Mouse (Mus musculus) heart, postnatal 36 days (tissue): ENCODE data around the gene H2-Ab1. TPM values are rescaled to one million over a fixed set of nuclear protein-coding genes. Genes with fewer than 3 reads are reported as not detected.
A peak's percentile ranks its signal among the peaks of the same experiment; 100 is the strongest.
"Not testable (repeated sequence)": the region's sequence is repeated elsewhere in the genome, so short reads cannot be mapped to it uniquely, and the experiment has no call there.

Experiments used
- DNase-seq, 2 experiments: peaks; one replicate each; pipeline ENCODE4 v3.0.0; 2021 to 2022
- intact Hi-C: fragments of 180-260 bp; cut with DNase I; formaldehyde crosslinking; loops from one replicate; pipeline ENCODE4 v1.15.1; 2025
- total RNA-seq, 2 experiments: library from RNA; stranded (reverse); gene quantifications; 2 replicates each; pipeline ENCODE4 v1.2.3; 2021

The H2-Ab1 gene
- total RNA-seq, 2 experiments from 2014 or later = 14.8 to 32.7 TPM

GRCm38 (mm10) chr17:34305380-34306030 is 48.0 kb downstream of the H2-Ab1 start, which contains the start of gene H2-Eb1:
H2-Eb1 (plus strand) TSS chr17:34305867.
- intact Hi-C loops = no loop called here
- peak; percentile 77 to 81 for DNase-seq

- intact Hi-C loops = no loop called here
- no peak for DNase-seq
Observed at GRCm38 (mm10) chr17:34306407-34306806, 48.9 kb downstream of the H2-Ab1 start.

- DNase-seq = no peak
- intact Hi-C loops = no loop called here
Observed at GRCm38 (mm10) chr17:34307216-34307615, 49.7 kb downstream of the H2-Ab1 start.

- DNase-seq = no peak
- intact Hi-C loops = no loop called here
Observed at GRCm38 (mm10) chr17:34308161-34308560, 50.7 kb downstream of the H2-Ab1 start.

- intact Hi-C loops = no loop called here
- DNase-seq = no peak
Observed at GRCm38 (mm10) chr17:34309225-34309624, 51.7 kb downstream of the H2-Ab1 start.

GRCm38 (mm10) chr17:34309683-34310385 is 52.3 kb downstream of the H2-Ab1 start:
- intact Hi-C loops = loop anchor here (5.0 kb wide), 1 partner anchor 138 kb away; no protein-coding TSS in a partner anchor
- DNase-seq = peak; percentile 68 to 70

GRCm38 (mm10) chr17:34310526-34310925 is 53.0 kb downstream of the H2-Ab1 start:
- not testable (repeated sequence) for DNase-seq
- intact Hi-C loops = loop anchor here (5.0 kb wide), 1 partner anchor 138 kb away; no protein-coding TSS in a partner anchor

GRCm38 (mm10) chr17:34312185-34312584 is 54.7 kb downstream of the H2-Ab1 start:
- no peak for DNase-seq
- intact Hi-C loops = loop anchor here (5.0 kb wide), 1 partner anchor 140 kb away; no protein-coding TSS in a partner anchor

GRCm38 (mm10) chr17:34313393-34313792 is 55.9 kb downstream of the H2-Ab1 start:
- intact Hi-C loops = loop anchor here (1.0 to 5.0 kb wide), 2 partner anchors 63 to 141 kb away; no protein-coding TSS in a partner anchor

GRCm38 (mm10) chr17:34314286-34314685 is 56.8 kb downstream of the H2-Ab1 start:
- no peak for DNase-seq
- intact Hi-C loops = loop anchor here (5.0 kb wide), 1 partner anchor 142 kb away; no protein-coding TSS in a partner anchor

More at GRCm38 (mm10) chr17:34313393-34313792, 55.9 kb downstream of the H2-Ab1 start:
- peak; percentile 75 to 82 for DNase-seq

- intact Hi-C loops = no loop called here
- DNase-seq = no peak
Observed at GRCm38 (mm10) chr17:34315512-34315911, 58.0 kb downstream of the H2-Ab1 start.

- no peak for DNase-seq
- intact Hi-C loops = no loop called here
Observed at GRCm38 (mm10) chr17:34316697-34317096, 59.2 kb downstream of the H2-Ab1 start.

GRCm38 (mm10) chr17:34317275-34317674 is 59.8 kb downstream of the H2-Ab1 start:
- intact Hi-C loops = no loop called here
- no peak for DNase-seq

Other genes starting within 250 kb of the H2-Ab1 start
- gene Ring1, start 233.0 kb upstream of the H2-Ab1 start, total RNA-seq = 10 to 100 TPM; 14.0 to 15.1 TPM
- 100 to 1,000 TPM; 107 to 121 TPM for gene H2-Ke6, start 229.6 kb upstream of the H2-Ab1 start, total RNA-seq
- 10 to 100 TPM; 56.9 to 60.7 TPM for gene Slc39a7, start 226.0 kb upstream of the H2-Ab1 start, total RNA-seq
- 10 to 100 TPM; 39.8 to 41.8 TPM for gene Rxrb, start 225.9 kb upstream of the H2-Ab1 start, total RNA-seq
- 1 to 10 TPM in 1 of 2 experiments, under 1 TPM in 1; 0.98 to 1.9 TPM for gene Col11a2, start 218.3 kb upstream of the H2-Ab1 start, total RNA-seq
- gene H2-Oa, start 165.3 kb upstream of the H2-Ab1 start, total RNA-seq = not detected
- 1 to 10 TPM; 4.0 to 6.5 TPM for gene H2-DMa, start 138.1 kb upstream of the H2-Ab1 start, total RNA-seq
- 10 to 100 TPM; 80.5 to 87.0 TPM for gene Brd2, start 135.1 kb upstream of the H2-Ab1 start, total RNA-seq
- 1 to 10 TPM; 1.3 to 1.7 TPM for gene H2-DMb2, start 114.4 kb upstream of the H2-Ab1 start, total RNA-seq
- gene H2-DMb1, start 104.6 kb upstream of the H2-Ab1 start, total RNA-seq = 1 to 10 TPM; 1.5 to 2.9 TPM
- gene Tap1, start 70.1 kb upstream of the H2-Ab1 start, total RNA-seq = 1 to 10 TPM; 4.1 to 7.0 TPM
- 10 to 100 TPM in 1 of 2 experiments, 1 to 10 TPM in 1; 7.5 to 10.6 TPM for gene Psmb9, start 69.9 kb upstream of the H2-Ab1 start, total RNA-seq
- 10 to 100 TPM; 11.4 to 15.1 TPM for gene Psmb8, start 60.0 kb upstream of the H2-Ab1 start, total RNA-seq
- gene Tap2, start 54.2 kb upstream of the H2-Ab1 start, total RNA-seq = 10 to 100 TPM; 23.6 to 24.6 TPM
- under 1 TPM; 0.83 to 0.84 TPM for gene H2-Ob, start 18.8 kb upstream of the H2-Ab1 start, total RNA-seq
- 10 to 100 TPM; 21.8 to 44.6 TPM for gene H2-Aa, start 30.1 kb downstream of the H2-Ab1 start, total RNA-seq
- 10 to 100 TPM; 20.6 to 43.5 TPM for gene H2-Eb1, start 48.2 kb downstream of the H2-Ab1 start, total RNA-seq
- not detected for gene H2-Eb2, start 68.0 kb downstream of the H2-Ab1 start, total RNA-seq
- under 1 TPM; 0.58 to 0.92 TPM for gene Btnl2, start 97.1 kb downstream of the H2-Ab1 start, total RNA-seq
- gene Btnl1, start 119.4 kb downstream of the H2-Ab1 start, total RNA-seq = not detected
- gene BC051142, start 141.1 kb downstream of the H2-Ab1 start, total RNA-seq = not detected
- gene Btnl4, start 219.6 kb downstream of the H2-Ab1 start, total RNA-seq = not detected